In genomic region chr5:134244890-134245289, GRCm38 (mm10) we compare ENCODE assay signal across 16 mouse cellular contexts.
"Had no signal": no experiment of that assay in that cellular context is flagged by ENCODE, and none has a peak within 500 bp of the region (broad histone marks: within the 10 kb centered on the region; RNA-seq: fewer than 3 reads in every experiment).

No protein-coding gene starts in this region.

- DNase-seq: kidney, adult 11 months; kidney, adult 9 months; kidney, postnatal 14 days; kidney, postnatal 4 days; liver, embryonic 13.5 days; right cerebral cortex, adult 18-20 months; right cerebral cortex, postnatal 14 days; right cerebral cortex, postnatal 4 days; spleen, adult 18-20 months; thymus, postnatal 25 days had no signal

- H3K4me3 ChIP-seq: liver, embryonic 13.5 days; lung, embryonic 15.5 days; midbrain, embryonic 12.5 days; midbrain, embryonic 15.5 days; neural tube, embryonic 12.5 days; neural tube, embryonic 15.5 days; stomach, embryonic 15.5 days had no signal

- H3K27ac ChIP-seq: liver, embryonic 13.5 days; lung, embryonic 15.5 days; midbrain, embryonic 12.5 days; midbrain, embryonic 15.5 days; neural tube, embryonic 12.5 days; neural tube, embryonic 15.5 days; stomach, embryonic 15.5 days had no signal

- H3K9ac ChIP-seq: liver, embryonic 13.5 days; lung, embryonic 15.5 days; midbrain, embryonic 12.5 days; midbrain, embryonic 15.5 days; neural tube, embryonic 12.5 days; neural tube, embryonic 15.5 days; stomach, embryonic 15.5 days had no signal

- H3K9me3 ChIP-seq: liver, embryonic 13.5 days; lung, embryonic 15.5 days; midbrain, embryonic 12.5 days; midbrain, embryonic 15.5 days; neural tube, embryonic 12.5 days; neural tube, embryonic 15.5 days; stomach, embryonic 15.5 days had no signal

- H3K4me1 ChIP-seq: liver, embryonic 13.5 days; lung, embryonic 15.5 days; midbrain, embryonic 12.5 days; midbrain, embryonic 15.5 days; neural tube, embryonic 12.5 days; neural tube, embryonic 15.5 days; stomach, embryonic 15.5 days had no signal

- H3K27me3 ChIP-seq: liver, embryonic 13.5 days; lung, embryonic 15.5 days; midbrain, embryonic 12.5 days; midbrain, embryonic 15.5 days; neural tube, embryonic 12.5 days; neural tube, embryonic 15.5 days; stomach, embryonic 15.5 days had no signal

- H3K4me2 ChIP-seq: liver, embryonic 13.5 days; lung, embryonic 15.5 days; midbrain, embryonic 12.5 days; midbrain, embryonic 15.5 days; neural tube, embryonic 12.5 days; neural tube, embryonic 15.5 days; stomach, embryonic 15.5 days had no signal

- ATAC-seq: midbrain, embryonic 15.5 days had no signal
